Comparison of ENCODE assay signal across 9 mouse cellular contexts in genomic region chr2:173300663-173301630, GRCm38 (mm10). TPM values are rescaled to one million over a fixed set of nuclear protein-coding genes. Genes with fewer than 3 reads are reported as not detected.
DNase-seq lines count a peak whose midpoint lies in the region; ATAC-seq lines count a peak whose summit lies in the region.
"Had no signal": no experiment of that assay in that cellular context is flagged by ENCODE, and none has a peak within 500 bp of the region (broad histone marks: within the 10 kb centered on the region; RNA-seq: fewer than 3 reads in every experiment).

No protein-coding gene starts in this region.

- H3K9ac ChIP-seq in heart, embryonic 11.5 days (ENCODE audit: low read depth, low read length), result no peak overlapping the region
- no peak overlapping the region for H3K9ac ChIP-seq in neural tube, embryonic 11.5 days (ENCODE audit: low read length)

- intact Hi-C loops in left cerebral cortex, postnatal 36 days (cut with DNase I), result loop anchor here (2.0 to 10.0 kb wide), 2 partner anchors 24 to 196 kb away; partner anchors contain the start of gene Pmepa1

- H3K27me3 ChIP-seq in heart, embryonic 11.5 days (ENCODE audit: control insufficient read depth, insufficient read depth, low read length), result peaks cover 4% of the 10 kb centered on the region
- no peaks in the 10 kb centered on the region for H3K27me3 ChIP-seq in neural tube, embryonic 11.5 days (ENCODE audit: control insufficient read depth, insufficient read depth, low read length)

- no peaks in the 10 kb centered on the region for H3K36me3 ChIP-seq in heart, embryonic 11.5 days (ENCODE audit: control insufficient read depth, insufficient read depth, low read length)
- H3K36me3 ChIP-seq in neural tube, embryonic 11.5 days (ENCODE audit: control insufficient read depth, insufficient read depth, low read length), result no peaks in the 10 kb centered on the region
- H3K36me3 ChIP-seq: G1E had no signal

- no peaks in the 10 kb centered on the region for H3K4me1 ChIP-seq in heart, embryonic 11.5 days (ENCODE audit: control insufficient read depth, insufficient read depth, low read length)
- H3K4me1 ChIP-seq in neural tube, embryonic 11.5 days (ENCODE audit: control insufficient read depth, insufficient read depth, low read length), result no peaks in the 10 kb centered on the region

- no peak overlapping the region for H3K27ac ChIP-seq in heart, embryonic 11.5 days (ENCODE audit: low read depth, low read length)
- H3K27ac ChIP-seq in neural tube, embryonic 11.5 days (ENCODE audit: low read depth, low read length), result no peak overlapping the region

- H3K9me3 ChIP-seq in heart, embryonic 11.5 days (replicated peaks; ENCODE audit: control insufficient read depth, low read length), result peaks cover 3% of the 10 kb centered on the region; the same call in 1 of the 2 replicates
- H3K9me3 ChIP-seq in neural tube, embryonic 11.5 days (ENCODE audit: control insufficient read depth, low read length), result no peaks in the 10 kb centered on the region

- no peak overlapping the region for H3K4me3 ChIP-seq in heart, embryonic 11.5 days (ENCODE audit: low read depth, low read length)
- no peak overlapping the region for H3K4me3 ChIP-seq in neural tube, embryonic 11.5 days (ENCODE audit: low read depth, low read length)

- WGBS in heart, embryonic 11.5 days (ENCODE audit: insufficient replicate concordance), result 68% methylated on average over 28 of the region's 28 CpGs
- 69% methylated on average over 28 of the region's 28 CpGs for WGBS in neural tube, embryonic 11.5 days

- H3K4me2 ChIP-seq in heart, embryonic 11.5 days, result no peak overlapping the region
- no peak overlapping the region for H3K4me2 ChIP-seq in neural tube, embryonic 11.5 days (ENCODE audit: low read depth)

- ATAC-seq in heart, embryonic 11.5 days (replicated peaks; ENCODE audit: insufficient number of reproducible peaks, low FRiP score, low TSS enrichment), result no peak
- no peak for ATAC-seq in neural tube, embryonic 11.5 days (ENCODE audit: insufficient read depth, low FRiP score, low TSS enrichment)

- peak; percentile 33 to 34 for DNase-seq in heart, adult 18-20 months
- peak; percentile 33 for DNase-seq in neural tube, embryonic 11.5 days (ENCODE audit: low spot score)
- DNase-seq in neural tube, embryonic 10.5 days (ENCODE audit: extremely low spot score, low spot score), result no peak
- DNase-seq in left cerebral cortex, postnatal 36 days (ENCODE audit: low spot score in 2 of 2), result peak; percentile 42 to 61
- peak; percentile 83 for DNase-seq in telencephalon, adult 2 months (ENCODE audit: low read depth, low spot score)
- no peak for DNase-seq in adrenal gland, postnatal 4 days (ENCODE audit: low spot score in 2 of 2)
- no peak for DNase-seq in spleen, adult 12 weeks (ENCODE audit: low spot score)

RNA-seq across cellular contexts. Expression of gene Pmepa1, which starts 24.6 kb away (rescaled TPM):
- 10 to 100 TPM; 25.8 to 28.1 TPM for total RNA-seq in heart, adult 18-20 months (2021)
- 3.8 and 4.7 TPM in 2 replicates for polyA plus RNA-seq in heart, embryonic 11.5 days (2014; fragmentation: Nextera tagmentation; extraction: Ambion mirVana)
- polyA plus RNA-seq in neural tube, embryonic 11.5 days (2014; fragmentation: Nextera tagmentation; extraction: Ambion mirVana), result 5.3 and 5.9 TPM in 2 replicates
- 10 to 100 TPM; 38.2 to 50.7 TPM for total RNA-seq in left cerebral cortex, postnatal 36 days (2021)
- 10 to 100 TPM; 61.8 to 63.4 TPM for total RNA-seq in adrenal gland, postnatal 4 days (2021)
- polyA plus RNA-seq: G1E had no signal

Comparison
In these comparisons a context has a peak if more than half of its experiments do, and no peak if none do; other contexts are left out.
1. DNase-seq: peak in heart, adult 18-20 months (2 of 2), neural tube, embryonic 11.5 days (single experiment), left cerebral cortex, postnatal 36 days (2 of 2) and telencephalon, adult 2 months (single experiment); none in neural tube, embryonic 10.5 days (single experiment), adrenal gland, postnatal 4 days (0 of 2) and spleen, adult 12 weeks (single experiment).